Mouse (Mus musculus) testis, adult 2 months (tissue): Measurements from ENCODE around the gene Cbfa2t3.

Experiments used
- CTCF ChIP-seq: fragments of 200-500 bp; IDR thresholded peaks from 2 replicates; pipeline ENCODE4 v1.5.1; 2012; ENCODE audit warnings: low read depth, mild to moderate bottlenecking, inconsistent platforms, low read length, moderate library complexity; ENCODE audit not compliant: control insufficient read depth, insufficient read depth, insufficient replicate concordance
- POLR2A ChIP-seq: fragments of 200-500 bp; IDR thresholded peaks from 2 replicates; pipeline ENCODE4 v1.6.1; 2012; ENCODE audit warnings: low read depth, mild to moderate bottlenecking, inconsistent platforms, low read length, moderate library complexity; ENCODE audit not compliant: control insufficient read depth

- TF ChIP-seq CTCF (no peak), POLR2A (no peak)
These were observed 28.9 kb downstream of the Cbfa2t3 start for GRCm38 (mm10) chr8:122670001-122670400.
